Mouse (Mus musculus) erythroblast, embryonic 14.5 days (primary cell): ENCODE measurements around the gene Gm17018.

Experiments used
- GATA1 ChIP-seq: IDR thresholded peaks from 2 replicates; pipeline ENCODE4 v1.6.1; 2012; ENCODE audit warnings: low read length, inconsistent platforms, mixed read lengths
- TAL1 ChIP-seq: IDR thresholded peaks from 3 replicates; pipeline ENCODE4 v1.6.1; 2012; ENCODE audit warnings: low read length, inconsistent platforms, mixed read lengths

GRCm38 (mm10) chr19:45582161-45582560, 21.7 kb downstream of the Gm17018 start:
- TF ChIP-seq GATA1 (no peak), TAL1 (no peak)
